Mouse (Mus musculus) embryonic facial prominence, embryonic 10.5 days (tissue): ENCODE measurements at regions not wholly inside any gene's neighbourhood (a gene's known extent, or its start where the extent isn't known, plus 50 kb on each side); places are given as distances from the start of the nearest gene placed in this dataset.

Experiments used
- DNase-seq: peaks from one replicate; pipeline ENCODE4 v3.0.0-alpha.2; 2017; ENCODE audit warnings: low spot score
- H3K27ac ChIP-seq: fragments of 300-500 bp; sonication (generic); replicated peaks from 2 replicates; pipeline ENCODE4 v1.5.1; 2016; ENCODE audit warnings: mild to moderate bottlenecking
- H3K27me3 ChIP-seq: fragments of 300-500 bp; sonication (generic); replicated peaks from 2 replicates; pipeline ENCODE4 v1.6.1; 2016; ENCODE audit warnings: low read depth, mild to moderate bottlenecking; ENCODE audit not compliant: poor library complexity, severe bottlenecking
- H3K36me3 ChIP-seq: fragments of 300-500 bp; sonication (generic); replicated peaks from 2 replicates; pipeline ENCODE4 v1.6.1; 2016; ENCODE audit warnings: mild to moderate bottlenecking, moderate library complexity
- H3K4me1 ChIP-seq: fragments of 300-500 bp; sonication (generic); 2 replicates; pipeline ENCODE4 v1.6.1; 2016
- H3K4me3 ChIP-seq: fragments of 300-500 bp; sonication (generic); 2 replicates; pipeline ENCODE4 v1.5.1; 2016; ENCODE audit warnings: mild to moderate bottlenecking, moderate library complexity
- H3K9me3 ChIP-seq: fragments of 300-500 bp; sonication (generic); 2 replicates; pipeline ENCODE4 v1.6.1; 2016; ENCODE audit warnings: mild to moderate bottlenecking
- WGBS: fragments of 180-500 bp; shearing (Covaris S2); methylation state at CpG from one replicate; pipeline ENCODE4 v1.1.7; 2016; 5-methylcytosine and 5-hydroxymethylcytosine counted together

DNA sequence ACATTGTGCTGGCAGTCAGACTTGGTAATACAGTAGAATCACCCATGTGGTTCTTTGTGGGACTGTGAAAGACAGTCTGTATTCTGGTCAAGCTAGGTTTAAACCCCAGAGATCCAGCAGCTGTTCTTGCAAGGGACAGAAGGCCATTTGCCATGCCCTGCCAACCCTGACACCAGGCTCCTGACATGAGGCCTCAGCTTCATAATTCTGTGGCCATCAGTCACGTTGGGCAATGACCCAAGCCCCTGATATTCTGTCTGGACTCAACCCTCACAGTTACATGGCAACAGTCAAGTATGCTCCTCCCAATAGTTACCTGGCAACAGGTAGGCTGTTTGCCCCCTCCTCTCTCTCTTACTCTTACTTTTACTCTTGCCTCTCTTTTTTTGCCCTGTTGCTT is 221.3 kb downstream of the Serpinb8 start:
- WGBS, result 73% methylated on average over 1 of the region's 1 CpGs
- Histone ChIP-seq H3K4me1 (no peaks in the 10 kb centered on the region), H3K9me3 (no peaks in the 10 kb centered on the region), H3K27ac (no peak overlapping the region), H3K4me3 (no peak overlapping the region), H3K27me3 (no peaks in the 10 kb centered on the region), H3K36me3 (no peaks in the 10 kb centered on the region)
- DNase-seq, result no peak

DNA sequence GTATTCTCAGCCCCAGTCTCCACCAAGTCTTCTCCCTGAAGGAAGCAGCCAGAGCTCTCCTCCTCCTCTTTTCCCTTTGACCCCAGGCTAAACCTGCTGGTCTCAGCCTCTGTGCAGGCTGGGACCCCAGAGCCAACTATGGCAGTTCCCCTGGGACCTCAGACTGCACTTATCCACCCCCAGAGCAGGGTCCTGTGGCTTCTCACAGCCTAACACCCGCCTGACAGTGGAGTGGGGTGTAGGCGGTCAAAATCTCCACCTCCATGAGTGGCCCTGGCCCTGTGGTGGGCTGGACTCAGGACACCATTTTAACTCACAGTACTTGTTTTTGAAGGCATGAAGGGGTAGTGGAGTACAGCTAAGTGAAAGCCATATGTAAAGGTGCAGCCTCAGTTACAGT is 222.1 kb downstream of the Serpinb8 start:
- DNase-seq, result no peak
- Histone ChIP-seq H3K9me3 (no peaks in the 10 kb centered on the region), H3K36me3 (no peaks in the 10 kb centered on the region), H3K27me3 (no peaks in the 10 kb centered on the region), H3K4me3 (no peak overlapping the region), H3K4me1 (no peaks in the 10 kb centered on the region), H3K27ac (no peak overlapping the region)
- 80% methylated on average over 2 of the region's 2 CpGs for WGBS

DNA sequence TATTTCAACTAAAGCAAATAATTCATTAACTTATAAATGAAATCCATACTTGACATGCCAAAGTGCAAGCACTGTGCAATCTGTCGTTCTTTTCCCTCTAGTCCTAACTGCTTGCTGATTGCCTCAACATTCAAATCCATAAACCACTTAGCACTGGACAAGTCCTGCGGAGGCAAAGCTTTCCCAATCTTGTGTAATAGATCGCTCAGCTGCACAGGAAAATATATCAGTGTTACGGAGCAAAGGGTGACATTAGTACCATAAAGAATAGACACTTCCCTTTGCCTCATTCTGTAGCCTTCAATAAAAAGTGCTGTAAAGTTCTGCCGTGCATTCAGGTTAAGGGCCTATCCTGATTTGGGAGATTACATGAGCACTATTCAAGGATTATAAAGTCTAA is 248.1 kb downstream of the Serpinb8 start:
- DNase-seq, result no peak
- 87% methylated on average over 5 of the region's 5 CpGs for WGBS
- Histone ChIP-seq H3K4me3 (no peak overlapping the region), H3K9me3 (no peaks in the 10 kb centered on the region), H3K27ac (no peak overlapping the region), H3K36me3 (no peaks in the 10 kb centered on the region), H3K4me1 (no peaks in the 10 kb centered on the region), H3K27me3 (no peaks in the 10 kb centered on the region)

DNA sequence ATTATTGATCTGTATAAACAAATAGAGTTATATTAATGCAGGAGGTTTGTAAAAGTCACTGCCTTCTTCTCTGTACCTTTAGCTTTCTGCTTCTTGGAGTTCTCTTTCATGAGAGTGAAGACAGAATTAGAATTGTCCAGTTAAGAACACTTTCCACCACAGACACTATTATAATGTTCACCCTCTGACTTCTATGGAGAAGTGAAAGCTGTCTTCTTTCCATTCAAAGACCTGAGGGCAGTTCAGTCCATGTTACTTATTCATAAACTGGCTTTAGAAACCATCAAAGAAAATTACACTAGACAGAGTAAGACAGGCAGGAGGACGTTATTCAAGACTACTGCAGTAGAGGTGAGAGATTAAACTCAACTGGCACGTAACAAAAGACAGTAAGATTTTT is 262.6 kb downstream of the Serpinb8 start:
- Histone ChIP-seq H3K4me3 (no peak overlapping the region), H3K4me1 (no peaks in the 10 kb centered on the region)

DNA sequence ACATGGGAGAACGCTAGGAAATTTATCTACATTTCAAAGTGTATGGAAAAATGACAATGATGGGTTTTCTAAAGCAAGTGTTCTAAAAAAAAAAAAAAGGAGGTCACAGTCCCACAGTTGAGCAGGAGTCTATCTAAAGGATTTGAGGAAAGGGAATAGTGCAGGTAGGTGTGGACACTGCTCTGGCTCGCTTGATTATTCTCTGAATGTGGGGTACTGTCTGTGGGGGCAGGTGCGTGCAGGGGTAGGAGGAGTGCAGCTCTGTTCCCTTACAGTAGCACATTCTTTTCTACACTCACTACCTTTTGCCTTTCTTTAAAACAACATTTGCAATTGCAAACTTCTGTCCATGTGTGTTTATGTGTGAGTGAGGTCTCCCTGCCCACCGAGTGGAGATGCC is 263.2 kb downstream of the Serpinb8 start:
- H3K4me3 ChIP-seq, result no peak overlapping the region
- no peak overlapping the region for H3K27ac ChIP-seq
- no peak for DNase-seq
- no peaks in the 10 kb centered on the region for H3K9me3 ChIP-seq
- no peaks in the 10 kb centered on the region for H3K4me1 ChIP-seq
- 86% methylated on average over 4 of the region's 4 CpGs for WGBS
- H3K36me3 ChIP-seq, result no peaks in the 10 kb centered on the region
- H3K27me3 ChIP-seq, result no peaks in the 10 kb centered on the region

More for the DNA sequence above, 262.6 kb downstream of the Serpinb8 start:
- DNase-seq, result no peak
- WGBS, result 56% methylated on average over 2 of the region's 2 CpGs
- Histone ChIP-seq H3K36me3 (no peaks in the 10 kb centered on the region), H3K9me3 (no peaks in the 10 kb centered on the region), H3K27me3 (no peaks in the 10 kb centered on the region), H3K27ac (no peak overlapping the region)

DNA sequence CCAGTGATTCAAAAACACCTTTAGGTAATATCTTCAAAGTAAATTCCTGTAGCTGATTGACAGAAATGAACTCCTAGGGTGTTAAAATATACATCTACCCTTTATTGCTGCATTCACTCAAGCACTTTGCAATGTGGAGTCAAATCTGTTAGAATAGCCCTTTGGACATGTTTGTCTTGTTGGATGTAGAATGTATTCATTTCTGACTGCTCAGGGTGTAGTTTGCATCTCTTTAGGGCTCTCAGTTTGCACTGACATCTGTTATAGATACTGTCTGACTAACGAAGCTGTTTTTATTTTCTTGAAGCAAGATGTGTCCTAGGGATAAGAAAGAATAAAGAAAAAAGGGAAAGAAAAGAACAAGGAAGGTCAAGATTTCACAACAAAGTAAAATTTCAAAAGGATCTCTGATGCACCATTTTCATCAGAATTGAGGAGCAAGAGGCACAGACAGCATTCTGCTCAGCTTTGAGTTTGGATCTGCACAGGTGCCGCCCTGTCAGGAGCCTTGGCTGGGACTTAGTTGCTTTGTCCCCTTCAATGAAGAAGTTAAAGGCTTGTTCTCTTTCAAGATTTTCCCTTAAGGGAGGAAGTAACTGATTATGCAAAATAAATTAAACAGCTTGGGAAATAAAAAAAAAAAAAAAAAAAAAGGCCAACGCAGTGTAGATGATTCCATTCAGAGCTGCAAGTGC is 308.1 kb downstream of the Serpinb8 start:
- H3K36me3 ChIP-seq, result no peaks in the 10 kb centered on the region
- no peaks in the 10 kb centered on the region for H3K9me3 ChIP-seq
- H3K4me1 ChIP-seq, result no peaks in the 10 kb centered on the region
- H3K27me3 ChIP-seq, result no peaks in the 10 kb centered on the region
- H3K4me3 ChIP-seq, result no peak overlapping the region
- H3K27ac ChIP-seq, result no peak overlapping the region
- no peak for DNase-seq
- 33% methylated on average over 3 of the region's 3 CpGs for WGBS

DNA sequence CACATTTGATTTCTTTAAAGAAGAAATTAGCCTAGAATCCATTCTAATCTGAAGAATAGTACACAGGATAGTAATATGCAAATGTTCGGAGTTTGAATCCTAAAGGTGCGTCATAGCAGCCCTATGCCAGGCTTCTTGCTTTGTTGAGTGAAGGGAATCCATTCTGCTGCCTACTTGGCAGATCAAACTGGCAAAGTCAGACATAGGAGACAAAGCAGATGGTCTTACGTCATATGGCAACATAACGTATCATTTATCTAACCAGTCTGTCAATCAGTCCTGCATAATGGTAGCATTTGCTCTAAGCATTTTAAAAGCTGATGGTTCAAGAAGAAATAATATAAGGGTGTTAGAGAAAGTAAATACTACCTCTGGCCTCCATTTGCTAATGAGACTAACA is 309.5 kb downstream of the Serpinb8 start:
- DNase-seq, result no peak
- no peak overlapping the region for H3K27ac ChIP-seq
- no peaks in the 10 kb centered on the region for H3K9me3 ChIP-seq
- no peaks in the 10 kb centered on the region for H3K27me3 ChIP-seq
- no peaks in the 10 kb centered on the region for H3K36me3 ChIP-seq
- H3K4me3 ChIP-seq, result no peak overlapping the region
- H3K4me1 ChIP-seq, result no peaks in the 10 kb centered on the region
- WGBS, result 92% methylated on average over 4 of the region's 4 CpGs

DNA sequence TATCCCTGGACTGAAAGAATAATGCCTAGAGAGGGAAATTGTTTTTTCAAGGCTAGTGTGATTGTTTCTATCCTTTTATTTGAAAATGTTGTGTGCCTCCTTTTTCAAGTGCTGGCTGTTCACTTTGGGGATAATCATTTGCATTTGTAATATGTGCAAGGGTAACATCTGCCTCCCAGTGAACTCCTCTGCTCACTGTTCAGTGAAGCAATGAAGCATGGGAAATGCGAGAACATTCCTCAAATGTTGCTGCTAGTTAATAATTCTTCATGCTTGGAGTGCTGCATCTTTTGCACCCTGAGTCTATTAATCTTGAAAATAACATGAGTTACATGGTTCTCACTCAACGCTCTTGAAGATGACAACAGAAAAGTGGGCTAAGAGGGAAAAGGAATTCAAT is 310.6 kb downstream of the Serpinb8 start:
- no peaks in the 10 kb centered on the region for H3K27me3 ChIP-seq
- no peaks in the 10 kb centered on the region for H3K36me3 ChIP-seq
- no peak overlapping the region for H3K27ac ChIP-seq
- no peak overlapping the region for H3K4me3 ChIP-seq
- no peaks in the 10 kb centered on the region for H3K9me3 ChIP-seq
- no peak for DNase-seq
- 82% methylated on average over 2 of the region's 2 CpGs for WGBS
- H3K4me1 ChIP-seq, result no peaks in the 10 kb centered on the region

DNA sequence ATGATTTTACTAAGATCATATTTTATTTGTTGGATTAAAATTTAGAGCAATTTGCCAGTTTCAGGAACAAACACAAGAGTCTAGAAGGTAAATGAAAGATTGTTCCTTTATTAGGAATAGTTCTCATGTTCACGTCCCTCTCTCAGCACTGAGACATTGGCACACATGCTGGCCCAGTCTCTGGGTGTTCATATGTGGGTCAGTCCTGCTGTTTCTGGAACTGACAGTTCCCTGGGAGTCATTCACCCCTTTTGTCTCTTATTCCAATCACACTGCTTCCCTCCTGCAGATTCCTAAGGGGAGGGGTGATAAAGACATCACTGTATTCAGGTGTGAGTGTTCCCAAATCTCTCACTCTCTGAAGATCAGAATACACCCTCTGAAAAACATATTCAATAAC is 311.1 kb downstream of the Serpinb8 start:
- Histone ChIP-seq H3K36me3 (no peaks in the 10 kb centered on the region), H3K4me1 (no peaks in the 10 kb centered on the region), H3K9me3 (no peaks in the 10 kb centered on the region), H3K4me3 (no peak overlapping the region), H3K27ac (no peak overlapping the region), H3K27me3 (no peaks in the 10 kb centered on the region)
- 74% methylated on average over 1 of the region's 1 CpGs for WGBS
- DNase-seq, result no peak

DNA sequence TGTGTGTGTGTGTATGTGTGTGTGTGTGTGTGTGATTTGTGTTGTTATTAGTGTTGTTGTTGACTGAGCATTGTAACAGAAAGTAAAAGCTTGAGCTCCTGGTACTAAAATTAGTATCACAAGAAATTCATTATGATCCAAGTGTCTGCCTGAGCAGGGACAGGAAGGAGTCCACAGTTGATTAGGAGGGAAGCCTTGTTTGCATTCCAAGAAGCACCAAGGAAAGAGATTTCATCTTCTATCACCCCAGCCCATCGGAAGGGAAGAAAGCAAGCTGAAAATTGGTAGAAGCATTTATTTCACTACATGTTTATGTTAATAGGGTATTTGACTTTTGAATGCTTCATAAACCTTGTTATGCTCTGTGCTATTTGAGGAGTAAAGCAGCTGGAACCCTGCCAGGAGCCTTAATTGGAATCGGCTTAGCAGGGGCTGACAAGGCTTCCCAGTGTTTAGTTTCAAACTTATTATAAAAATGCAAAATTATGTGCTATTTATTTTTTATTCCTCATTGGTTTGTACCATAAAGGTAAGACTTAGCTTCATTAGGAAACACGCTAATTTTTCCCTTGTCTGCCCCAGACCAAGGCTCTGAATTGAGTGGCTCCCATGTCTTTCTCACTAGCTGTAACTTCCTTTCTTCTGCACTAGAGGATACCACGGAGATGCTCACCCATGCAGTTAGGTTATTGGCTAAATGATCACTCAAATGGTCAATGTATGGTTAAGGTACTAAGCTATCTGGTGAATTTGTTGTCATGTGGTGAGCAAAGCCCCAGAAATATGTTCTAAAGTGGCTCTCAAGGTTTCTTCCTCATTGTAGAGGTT is 318.6 kb downstream of the Serpinb8 start:
- 78% methylated on average over 4 of the region's 4 CpGs for WGBS
- no peaks in the 10 kb centered on the region for H3K9me3 ChIP-seq
- H3K27ac ChIP-seq, result no peak overlapping the region
- no peak overlapping the region for H3K4me3 ChIP-seq
- peaks cover 8% of the 10 kb centered on the region for H3K4me1 ChIP-seq
- H3K27me3 ChIP-seq, result no peaks in the 10 kb centered on the region
- no peak for DNase-seq
- H3K36me3 ChIP-seq, result no peaks in the 10 kb centered on the region

DNA sequence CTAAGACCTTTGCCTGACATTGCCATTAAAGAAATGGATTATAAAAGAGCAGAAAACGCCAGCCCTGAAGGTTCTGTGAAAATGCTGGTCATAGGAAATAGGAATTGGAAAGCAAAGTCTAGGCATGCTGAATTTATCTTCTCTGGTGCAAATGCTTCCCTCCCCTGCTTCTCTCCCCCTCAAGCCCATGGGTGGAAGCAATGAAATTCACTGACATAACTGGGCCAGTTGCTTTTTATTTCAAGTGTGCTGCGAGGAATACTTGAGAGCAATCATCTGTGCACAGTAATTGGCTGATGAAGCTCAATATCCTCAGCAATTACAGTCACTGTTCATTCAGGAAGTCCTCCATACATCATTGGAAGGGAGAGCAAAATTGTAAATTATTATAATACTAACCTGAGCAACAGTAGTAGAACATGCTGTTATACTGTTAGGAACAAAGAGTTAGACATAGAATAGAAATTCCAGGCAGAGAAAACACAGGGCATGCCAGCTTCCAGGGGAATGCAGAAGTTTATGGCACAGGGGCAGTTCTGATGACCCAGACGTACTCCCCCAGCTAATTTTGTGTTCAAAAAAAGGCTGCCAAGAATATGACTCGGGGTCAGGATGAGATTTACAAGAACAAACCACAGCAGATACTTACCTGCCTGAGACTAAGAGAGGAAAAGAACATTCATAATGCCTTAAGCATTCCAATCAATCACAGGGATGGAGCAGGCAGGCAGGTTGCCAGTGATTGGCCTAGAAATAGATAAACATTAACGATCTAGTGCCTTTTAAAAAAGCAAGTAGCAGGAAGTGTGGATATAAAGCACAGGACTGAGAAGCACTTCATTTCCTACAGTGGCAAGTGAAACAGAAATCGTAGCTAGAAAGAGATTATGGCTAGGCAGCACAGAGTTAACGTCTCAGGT is 325.1 kb downstream of the Serpinb8 start:
- Histone ChIP-seq H3K27me3 (no peaks in the 10 kb centered on the region), H3K9me3 (no peaks in the 10 kb centered on the region), H3K27ac (no peak overlapping the region), H3K36me3 (no peaks in the 10 kb centered on the region), H3K4me3 (no peak overlapping the region), H3K4me1 (peaks cover 15% of the 10 kb centered on the region)
- 72% methylated on average over 7 of the region's 7 CpGs for WGBS
- DNase-seq, result no peak

DNA sequence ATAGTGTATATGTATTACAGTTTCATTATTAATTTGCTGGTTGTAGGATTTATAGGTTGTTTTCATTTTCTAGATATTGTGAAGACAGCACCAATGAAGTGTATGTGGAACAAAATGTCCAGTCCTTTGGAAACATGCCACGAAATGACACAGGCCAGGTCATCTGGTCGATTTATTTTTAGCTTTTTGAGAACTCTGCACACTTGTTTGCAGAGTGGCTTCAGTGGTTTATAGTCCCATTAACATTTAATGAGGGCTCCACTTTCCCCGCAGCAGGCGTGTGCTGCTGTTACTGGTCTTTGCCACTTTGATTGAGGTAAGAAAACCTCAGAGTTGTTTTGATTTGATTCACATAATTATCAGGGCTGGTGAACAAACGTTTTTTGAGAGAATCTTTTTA is 327.2 kb downstream of the Serpinb8 start:
- Histone ChIP-seq H3K9me3 (no peaks in the 10 kb centered on the region), H3K27ac (no peak overlapping the region), H3K36me3 (no peaks in the 10 kb centered on the region), H3K27me3 (no peaks in the 10 kb centered on the region), H3K4me3 (no peak overlapping the region), H3K4me1 (peaks cover 15% of the 10 kb centered on the region)
- DNase-seq, result no peak
- 65% methylated on average over 5 of the region's 5 CpGs for WGBS
